Comparison of ENCODE assay signal across 8 mouse cellular contexts in the genomic region with DNA sequence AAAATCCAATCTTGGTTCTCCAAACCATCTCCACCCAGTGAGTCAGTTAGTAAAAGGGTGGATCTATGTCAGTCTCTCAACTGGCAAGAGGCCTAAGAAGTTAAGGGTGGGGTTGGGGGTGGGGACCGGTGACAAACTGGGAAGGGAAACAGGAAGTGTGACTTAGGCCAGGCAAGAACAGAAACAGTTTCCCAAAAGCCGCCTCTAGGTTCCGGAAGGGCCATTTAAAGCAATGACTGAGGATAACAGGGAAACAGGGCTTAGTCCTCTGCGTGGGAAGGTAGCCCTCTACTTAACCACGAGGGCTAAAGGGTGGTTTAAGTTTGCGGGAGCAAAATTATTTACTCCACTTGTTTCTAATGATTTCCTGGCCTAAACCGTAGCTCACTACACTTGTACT. TPM values are rescaled to one million over a fixed set of nuclear protein-coding genes. Genes with fewer than 3 reads are reported as not detected.
DNase-seq lines count a peak whose midpoint lies in the region; ATAC-seq lines count a peak whose summit lies in the region.

No protein-coding gene starts in this region.

- ATAC-seq in CD4-positive, CD25-positive, alpha-beta regulatory T cell, adult 4 months = peak; percentile 13
- ATAC-seq in midbrain, embryonic 11.5 days (ENCODE audit: low FRiP score) = no peak

- peaks cover 1% of the 10 kb centered on the region for H3K36me3 ChIP-seq in limb, embryonic 10.5 days
- no peaks in the 10 kb centered on the region for H3K36me3 ChIP-seq in midbrain, embryonic 11.5 days (ENCODE audit: control insufficient read depth, insufficient read depth, low read length)

- intact Hi-C loops in heart, postnatal 25 days (cut with DNase I) = loop anchor here (5.0 kb wide), 2 partner anchors 86 to 184 kb away; a partner anchor contains a TSS

- peak overlapping the region; percentile 38; the same call in 1 of the 2 replicates for H3K27ac ChIP-seq in limb, embryonic 10.5 days
- H3K27ac ChIP-seq in midbrain, embryonic 11.5 days (ENCODE audit: low read depth, low read length) = no peak overlapping the region

- peak overlapping the region; percentile 85 for H3K4me3 ChIP-seq in limb, embryonic 10.5 days
- H3K4me3 ChIP-seq in midbrain, embryonic 11.5 days (ENCODE audit: low read depth, low read length) = peak overlapping the region; percentile 59; the same call in 1 of the 2 replicates

- peak; percentile 26 to 34 for DNase-seq in adrenal gland, adult 18-20 months (ENCODE audit: low spot score in 2 of 2)
- peak; percentile 25 for DNase-seq in fat pad, adult 2 months (ENCODE audit: extremely low read depth, low read depth, low spot score)
- DNase-seq in heart, postnatal 25 days (ENCODE audit: low spot score) = peak; percentile 47
- no peak for DNase-seq in limb, embryonic 10.5 days (ENCODE audit: low spot score)
- peak; percentile 79 for DNase-seq in midbrain, embryonic 11.5 days (ENCODE audit: low spot score, missing footprints)
- DNase-seq in thymus, postnatal 36 days = peak; percentile 9 to 14
- no peak for DNase-seq in frontal cortex, postnatal 36 days (ENCODE audit: low spot score in 2 of 2)

- H3K4me1 ChIP-seq in limb, embryonic 10.5 days = peaks cover 42% of the 10 kb centered on the region
- 0 out of 2 replicates have a peak, but pooled peaks cover 2% of the 10 kb centered on the region for H3K4me1 ChIP-seq in midbrain, embryonic 11.5 days (ENCODE audit: control insufficient read depth, insufficient read depth, low read length)

- WGBS in limb, embryonic 10.5 days = 7% methylated on average over 7 of the region's 7 CpGs
- WGBS in midbrain, embryonic 11.5 days = 31% methylated on average over 7 of the region's 7 CpGs

- no peak overlapping the region for H3K9ac ChIP-seq in midbrain, embryonic 11.5 days (ENCODE audit: low read length)

- no peaks in the 10 kb centered on the region for H3K27me3 ChIP-seq in limb, embryonic 10.5 days (ENCODE audit: low read depth, poor library complexity, severe bottlenecking)
- peaks cover 4% of the 10 kb centered on the region; the same call in 1 of the 2 replicates for H3K27me3 ChIP-seq in midbrain, embryonic 11.5 days (ENCODE audit: control insufficient read depth, insufficient read depth, low read length)

- H3K4me2 ChIP-seq in midbrain, embryonic 11.5 days = peak overlapping the region; percentile 91

- no peaks in the 10 kb centered on the region for H3K9me3 ChIP-seq in limb, embryonic 10.5 days (replicated peaks)
- H3K9me3 ChIP-seq in midbrain, embryonic 11.5 days (ENCODE audit: control insufficient read depth, low read length) = no peaks in the 10 kb centered on the region

RNA-seq across cellular contexts. Expression of a gene that starts 1.1 kb away (rescaled TPM):
- 10 to 100 TPM; 60.1 to 71.0 TPM for polyA plus RNA-seq in CD4-positive, CD25-positive, alpha-beta regulatory T cell, adult 4 months (2017; shearing (Covaris generic))
- 100 to 1,000 TPM; 101 to 116 TPM for total RNA-seq in adrenal gland, adult 18-20 months (2021)
- total RNA-seq in heart, postnatal 25 days (2021) = 10 to 100 TPM; 49.8 to 54.1 TPM
- polyA plus RNA-seq in limb, embryonic 10.5 days (2016; fragmentation: Nextera tagmentation; extraction: Ambion mirVana) = 21.2 and 23.3 TPM in 2 replicates
- 11.9 TPM in 2 replicates for polyA plus RNA-seq in midbrain, embryonic 11.5 days (2014; fragmentation: Nextera tagmentation; extraction: Ambion mirVana)

RNA-seq across cellular contexts. Expression of a gene that starts 17.9 kb away (rescaled TPM):
- 1 to 10 TPM; 1.5 to 3.5 TPM for polyA plus RNA-seq in CD4-positive, CD25-positive, alpha-beta regulatory T cell, adult 4 months (2017; shearing (Covaris generic))
- under 1 TPM; 0.60 to 0.70 TPM for total RNA-seq in adrenal gland, adult 18-20 months (2021)
- total RNA-seq in heart, postnatal 25 days (2021) = under 1 TPM; 0.36 to 0.49 TPM
- 0.83 and 1.3 TPM in 2 replicates for polyA plus RNA-seq in limb, embryonic 10.5 days (2016; fragmentation: Nextera tagmentation; extraction: Ambion mirVana)
- 0.83 and 1.1 TPM in 2 replicates for polyA plus RNA-seq in midbrain, embryonic 11.5 days (2014; fragmentation: Nextera tagmentation; extraction: Ambion mirVana)

RNA-seq across cellular contexts. Expression of a gene that starts 26.8 kb away (rescaled TPM):
- polyA plus RNA-seq in CD4-positive, CD25-positive, alpha-beta regulatory T cell, adult 4 months (2017; shearing (Covaris generic)) = not detected
- total RNA-seq in adrenal gland, adult 18-20 months (2021) = 1 to 10 TPM in 1 of 2 experiments, under 1 TPM in 1; 0.96 to 1.1 TPM
- not detected for total RNA-seq in heart, postnatal 25 days (2021)
- polyA plus RNA-seq in limb, embryonic 10.5 days (2016; fragmentation: Nextera tagmentation; extraction: Ambion mirVana) = 0.29 and 0.90 TPM in 2 replicates
- 0.33 and 0.44 TPM in 2 replicates for polyA plus RNA-seq in midbrain, embryonic 11.5 days (2014; fragmentation: Nextera tagmentation; extraction: Ambion mirVana)

Comparison
In these comparisons a context has a peak if more than half of its experiments do, and no peak if none do; other contexts are left out.
1. DNase-seq: peak in adrenal gland, adult 18-20 months (2 of 2), fat pad, adult 2 months (single experiment), heart, postnatal 25 days (single experiment), midbrain, embryonic 11.5 days (single experiment) and thymus, postnatal 36 days (2 of 2); none in limb, embryonic 10.5 days (single experiment) and frontal cortex, postnatal 36 days (0 of 2).